Mouse (Mus musculus): ENCODE measurements around the gene Emp3.
A peak's percentile ranks its signal among the peaks of the same experiment; 100 is the strongest.
"Not testable (repeated sequence)": the region's sequence is repeated elsewhere in the genome, so short reads cannot be mapped to it uniquely, and the experiment has no call there.

Gene Emp3

DNA sequence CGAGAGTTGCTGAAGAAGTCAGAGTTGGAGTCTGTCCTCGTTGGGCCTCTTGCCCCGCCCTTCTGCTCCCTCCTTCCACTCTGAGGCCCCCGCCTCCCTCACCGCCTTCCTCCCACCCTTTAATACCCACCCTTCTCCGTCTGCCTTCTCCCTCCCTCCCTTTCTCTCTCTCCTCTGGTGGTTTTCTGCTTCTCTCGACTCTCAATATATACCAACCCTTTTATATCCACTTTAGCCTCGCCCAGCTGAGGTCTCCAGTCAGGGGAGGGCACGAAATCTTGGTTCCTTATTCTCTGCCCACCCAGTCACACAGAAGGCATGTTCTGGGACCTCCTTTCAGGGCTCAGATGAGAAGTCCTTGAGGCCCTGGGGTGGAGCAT is at the start of gene Emp3:
Gene Emp3 (minus strand): TSS at position 163 of the 380 bp plus-strand sequence.
- no peak for DNase-seq (ENCODE audit: extremely low spot score)

- DNase-seq (ENCODE audit: extremely low spot score) = no peak
Measured at GRCm38 (mm10) chr7:45956611-45957010, 35.4 kb upstream of the Emp3 start.

DNA sequence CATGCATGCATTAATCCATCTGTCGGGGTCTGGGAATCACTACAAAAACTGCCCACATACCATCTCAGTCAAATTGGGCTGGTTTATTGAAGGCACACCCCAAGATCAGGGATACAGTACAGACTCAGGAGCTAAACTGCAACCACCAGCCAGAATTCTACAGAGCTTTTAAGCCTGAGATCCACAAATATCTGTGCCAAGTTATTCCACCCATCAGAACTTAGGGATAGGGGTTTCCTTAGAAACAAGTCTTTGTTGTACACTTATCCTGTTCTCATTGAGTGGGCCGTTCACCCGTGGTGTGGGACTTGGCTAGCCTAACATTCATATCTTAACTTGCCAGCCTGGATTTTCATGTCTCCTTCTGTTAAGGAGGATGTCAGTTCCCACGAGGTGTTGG is 27.9 kb upstream of the Emp3 start:
- no peak for DNase-seq (ENCODE audit: extremely low spot score)

DNA sequence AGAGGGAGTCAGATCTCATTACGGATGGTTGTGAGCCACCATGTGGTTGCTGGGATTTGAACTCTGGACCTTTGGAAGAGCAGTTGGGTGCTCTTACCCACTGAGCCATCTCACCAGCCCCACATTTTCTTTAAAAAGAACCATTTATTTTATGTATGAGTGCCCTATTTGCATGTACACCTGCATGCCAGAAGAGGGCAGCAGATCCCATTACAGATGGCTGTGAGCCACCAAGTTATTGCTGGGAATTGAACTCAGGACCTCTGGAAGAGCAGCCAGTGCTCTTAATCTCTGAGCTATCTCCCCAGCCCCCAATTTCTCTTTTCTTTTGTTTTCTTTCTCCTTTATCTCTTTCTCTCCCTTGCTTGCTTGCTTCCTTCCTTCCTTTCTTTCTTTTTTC is 22.1 kb upstream of the Emp3 start:
- not testable (repeated sequence) for DNase-seq (ENCODE audit: extremely low spot score)

DNA sequence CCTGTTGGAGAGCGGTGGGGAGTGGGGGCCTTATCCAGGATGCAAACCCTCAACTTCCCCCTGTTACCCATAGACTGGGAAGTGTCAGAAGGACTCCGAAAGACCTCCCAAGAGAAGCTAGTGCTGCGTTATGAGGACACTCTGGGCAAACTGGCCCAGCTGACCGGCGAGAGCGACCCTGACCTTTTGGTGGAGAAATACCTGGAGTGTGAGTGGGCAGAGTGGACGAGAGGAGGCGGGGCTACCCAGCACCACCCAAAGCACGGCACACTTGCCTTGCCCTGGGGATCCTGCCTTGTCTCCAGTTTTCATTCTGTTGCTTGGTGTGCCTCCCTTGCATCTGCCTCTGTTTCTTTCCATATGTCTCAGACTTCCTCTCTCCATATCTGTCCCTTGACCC is 20.8 kb upstream of the Emp3 start:
- no peak for DNase-seq (ENCODE audit: extremely low spot score)

DNA sequence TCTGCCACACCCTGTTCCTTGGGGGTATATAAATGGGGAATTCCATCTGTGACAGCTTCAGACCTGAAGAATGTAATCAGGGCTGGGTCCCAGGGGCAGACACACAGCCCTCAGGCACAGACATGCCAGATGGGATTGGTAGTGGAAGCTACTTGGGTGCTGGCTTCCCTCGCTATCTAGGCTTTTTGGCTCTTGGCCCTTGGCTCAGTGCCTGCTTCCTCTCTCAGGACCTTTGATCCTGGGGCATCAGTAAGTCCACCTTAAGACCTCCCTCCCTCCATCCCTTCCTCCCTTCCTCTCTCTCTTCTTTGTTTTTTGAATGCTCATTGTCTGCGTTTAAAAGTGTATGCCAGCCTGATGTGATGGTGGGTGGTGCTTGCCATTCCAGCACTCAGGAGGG is 18.6 kb upstream of the Emp3 start:
- no peak for DNase-seq (ENCODE audit: extremely low spot score)

GRCm38 (mm10) chr7:45935114-45935513 is 13.9 kb upstream of the Emp3 start:
- peak; percentile 62 for DNase-seq (ENCODE audit: extremely low spot score)

- not testable (repeated sequence) for DNase-seq (ENCODE audit: extremely low spot score)
Measured at GRCm38 (mm10) chr7:45933766-45934165, 12.6 kb upstream of the Emp3 start.

DNA sequence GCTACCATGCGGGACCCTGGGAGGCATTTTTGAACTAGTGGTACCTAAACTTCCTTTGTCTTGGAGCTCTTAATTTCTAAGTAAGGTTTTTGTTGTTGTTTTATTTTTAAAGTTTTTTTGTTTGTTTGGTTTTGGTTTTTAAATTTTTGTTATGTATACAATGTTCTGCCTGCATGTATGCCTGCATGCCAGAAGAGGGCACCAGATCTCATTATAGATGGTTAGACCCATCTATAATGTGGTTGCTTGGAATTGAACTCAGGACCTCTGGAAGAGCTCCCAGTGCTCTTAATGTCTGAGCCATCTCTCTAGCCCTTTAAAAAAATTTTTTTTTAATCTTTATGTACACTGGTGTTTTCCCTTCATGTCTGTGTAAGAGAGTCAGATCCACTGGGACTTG is 8.5 kb upstream of the Emp3 start:
- no peak for DNase-seq (ENCODE audit: extremely low spot score)

DNA sequence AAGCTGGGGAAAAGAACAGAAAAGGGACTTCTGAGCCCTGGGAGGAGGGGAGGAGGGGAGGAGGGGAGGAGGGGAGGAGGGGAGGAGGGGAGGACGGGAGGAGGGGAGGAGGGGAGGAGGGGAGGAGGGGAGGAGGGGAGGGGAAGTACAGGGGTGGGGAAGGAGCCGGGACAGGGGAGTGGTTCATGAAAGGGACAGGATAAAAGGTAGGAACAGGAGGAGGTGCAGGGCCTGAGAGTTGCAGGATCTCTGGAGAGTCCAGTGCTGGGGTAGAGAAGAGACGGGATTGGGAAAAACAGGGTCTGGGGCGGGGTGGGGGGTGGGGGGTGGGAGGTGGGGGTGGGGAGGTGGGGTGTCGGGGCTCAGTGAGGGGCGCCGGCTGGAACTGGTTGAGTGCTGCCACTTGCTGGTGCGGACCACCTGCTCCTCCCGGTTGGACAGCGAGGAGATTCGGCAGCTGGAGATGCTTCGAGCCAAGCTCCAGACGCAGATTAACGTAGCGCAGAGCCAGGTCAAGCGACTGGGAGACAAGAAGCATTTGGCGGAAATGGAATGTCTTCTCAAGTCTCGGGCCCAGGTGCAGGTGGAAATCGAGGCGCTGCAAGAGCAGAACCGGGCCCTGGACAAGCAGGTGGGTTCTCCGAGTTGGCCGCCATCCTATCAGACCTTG is 7.6 kb upstream of the Emp3 start:
- no peak for DNase-seq (ENCODE audit: extremely low spot score)

- DNase-seq (ENCODE audit: extremely low spot score) = peak; percentile 61
Measured at GRCm38 (mm10) chr7:45924429-45924816, 3.2 kb upstream of the Emp3 start.

GRCm38 (mm10) chr7:45923762-45924428 is 2.7 kb upstream of the Emp3 start, which contains the start of gene Ccdc114:
TSS of gene Ccdc114 (plus strand) at chr7:45924072.
- peak; percentile 66 for DNase-seq (ENCODE audit: extremely low spot score)

- DNase-seq (ENCODE audit: extremely low spot score) = peak; percentile 94
Measured at GRCm38 (mm10) chr7:45922928-45923761, 1.9 kb upstream of the Emp3 start.

DNA sequence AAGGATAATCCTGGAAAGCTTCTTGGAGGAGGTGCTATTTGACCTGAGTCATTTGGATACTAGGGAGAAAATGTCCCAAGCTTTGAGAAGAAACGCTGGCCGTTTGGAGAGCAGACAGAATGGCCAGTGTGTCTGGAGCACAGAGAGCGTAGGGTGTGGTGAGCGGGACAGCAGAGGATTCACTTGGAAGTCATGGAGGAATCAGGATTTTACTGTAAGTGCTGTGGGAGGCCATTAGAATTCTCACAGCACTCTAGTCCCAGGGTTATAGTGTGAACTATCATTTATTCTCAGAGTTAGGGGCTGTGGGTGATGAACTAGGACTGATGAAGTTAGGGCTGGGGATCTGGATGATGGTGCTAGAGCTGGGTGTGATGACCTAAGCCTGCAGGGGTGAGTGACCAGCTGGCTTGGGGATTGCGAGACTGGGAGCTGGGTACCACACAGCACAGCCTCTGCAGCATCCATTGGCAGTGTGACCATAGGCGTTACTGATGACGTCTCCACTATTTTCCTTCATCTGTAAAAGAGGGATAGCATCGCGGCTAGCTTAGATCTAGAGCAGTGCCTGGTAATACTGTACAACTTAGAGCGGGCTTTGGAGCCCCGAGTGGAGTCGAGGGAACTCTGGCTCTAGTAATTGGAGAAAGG is 871 bp upstream of the Emp3 start:
- no peak for DNase-seq (ENCODE audit: extremely low spot score)

DNA sequence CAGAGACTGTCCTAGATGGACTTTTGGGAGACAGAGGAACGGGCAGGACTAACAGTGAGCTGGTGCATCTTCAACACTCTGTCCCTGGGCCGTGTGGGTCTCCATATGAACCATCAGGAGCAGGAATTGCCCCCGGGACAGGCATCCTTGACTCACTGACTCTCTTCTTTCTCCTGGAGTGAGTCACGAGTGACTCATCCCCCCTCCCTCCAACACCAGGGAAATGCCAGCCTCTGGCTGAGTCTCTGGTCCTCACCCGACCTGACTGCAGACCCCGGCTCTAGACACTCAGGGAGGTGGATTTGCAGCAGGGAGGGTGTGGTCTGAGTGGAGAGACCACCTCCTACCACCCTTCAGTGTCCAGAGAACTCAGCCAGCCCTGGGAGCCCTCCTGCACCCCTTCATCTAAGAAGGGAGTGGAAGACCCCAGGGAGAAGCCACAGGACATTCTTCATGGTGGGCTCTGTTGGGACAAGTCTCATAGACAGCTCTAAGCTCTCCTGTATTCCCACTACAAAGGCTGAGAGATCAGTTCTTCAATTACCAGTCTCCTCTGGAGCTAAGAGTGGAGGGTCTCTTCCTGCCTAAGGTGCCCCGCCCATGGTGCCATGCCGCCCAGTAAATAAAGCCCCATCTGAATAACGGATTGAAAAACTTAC is 492 bp downstream of the Emp3 start:
- no peak for DNase-seq (ENCODE audit: extremely low spot score)

- no peak for DNase-seq (ENCODE audit: extremely low spot score)
Measured at GRCm38 (mm10) chr7:45919761-45920160, 1.4 kb downstream of the Emp3 start.

GRCm38 (mm10) chr7:45919083-45919671 is 2.0 kb downstream of the Emp3 start:
- DNase-seq (ENCODE audit: extremely low spot score) = no peak

- DNase-seq (ENCODE audit: extremely low spot score) = no peak
Measured at GRCm38 (mm10) chr7:45917926-45918325, 3.3 kb downstream of the Emp3 start.

GRCm38 (mm10) chr7:45917004-45917704 is 4.0 kb downstream of the Emp3 start:
- no peak for DNase-seq (ENCODE audit: extremely low spot score)
